Mouse (Mus musculus) gastrocnemius, postnatal 25 days (tissue): Measurements from ENCODE around the gene Dip2c. TPM values are rescaled to one million over a fixed set of nuclear protein-coding genes. Genes with fewer than 3 reads are reported as not detected.

ENCODE experiments used
- DNase-seq: peaks from one replicate; pipeline ENCODE4 v3.0.0; 2022
- total RNA-seq, 2 experiments: library from RNA; stranded (reverse); gene quantifications; 1 replicate in 1 of 2; 2 replicates in 1 of 2; pipeline ENCODE4 v1.2.3; 2021

Gene Dip2c
- total RNA-seq, 2 experiments from 2014 or later: 9.7 to 11.5 TPM

DNA sequence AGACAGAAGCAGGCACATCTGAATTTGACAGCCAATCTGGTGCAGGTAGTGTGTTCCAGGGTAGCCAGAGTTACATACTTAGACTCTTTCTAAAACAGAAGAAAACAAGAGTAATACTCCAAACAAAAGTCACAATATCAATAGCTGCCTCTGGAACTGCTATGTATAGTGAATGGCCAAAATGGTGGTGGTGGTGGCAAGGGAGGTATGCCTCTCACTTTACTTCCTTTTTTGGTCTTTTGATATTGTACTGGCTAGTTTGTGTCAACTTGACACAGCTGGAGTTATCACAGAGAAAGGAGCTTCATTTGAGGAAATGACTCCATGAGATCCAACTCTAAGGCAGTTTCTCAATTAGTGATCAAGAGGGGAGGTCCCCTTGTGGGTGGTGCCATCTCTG, 148.1 kb downstream of the Dip2c start:
- no peak for DNase-seq

DNA sequence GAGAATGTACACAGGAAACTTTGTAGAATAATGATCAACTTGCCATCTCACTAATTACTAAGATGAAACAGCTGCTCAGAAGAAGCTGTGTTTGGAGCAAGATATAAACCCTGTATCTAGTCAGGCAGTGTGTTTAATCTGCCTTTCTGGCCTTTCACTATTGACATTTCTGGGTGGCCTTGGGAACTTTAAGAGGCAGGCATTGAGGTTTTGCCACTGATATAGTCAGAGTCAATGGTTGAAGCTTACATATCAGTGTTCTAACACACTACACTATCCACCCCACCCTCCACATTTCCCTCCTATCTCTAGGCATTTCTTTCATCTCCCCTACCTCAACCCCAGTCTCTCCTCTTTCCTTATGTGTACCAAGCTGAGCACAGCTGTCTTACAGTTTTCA, 149.9 kb downstream of the Dip2c start:
- no peak for DNase-seq

DNA sequence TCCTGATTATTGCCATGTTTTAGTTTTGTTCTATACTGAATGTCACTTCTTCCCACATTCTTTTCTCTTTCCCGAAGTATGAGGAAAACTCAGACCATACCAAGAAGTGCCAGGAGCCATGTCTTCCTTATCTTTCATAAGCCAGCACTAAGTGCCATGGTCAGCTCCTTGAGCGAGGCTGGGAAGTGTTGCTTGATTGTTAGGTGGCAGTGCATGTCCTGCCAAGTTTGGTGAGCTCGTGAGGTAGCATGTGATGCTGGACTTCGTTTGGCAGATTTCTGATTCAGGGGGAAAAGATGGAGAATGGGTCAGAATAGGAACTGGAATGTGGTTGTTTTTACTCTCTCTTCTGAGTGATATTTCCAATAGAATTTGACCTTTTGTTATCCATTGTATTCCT, 150.5 kb downstream of the Dip2c start:
- no peak for DNase-seq

- DNase-seq: no peak
These were observed 153.6 kb downstream of the Dip2c start for GRCm38 (mm10) chr13:9429884-9430283.

GRCm38 (mm10) chr13:9430724-9431123, 154.4 kb downstream of the Dip2c start:
- DNase-seq: no peak

DNA sequence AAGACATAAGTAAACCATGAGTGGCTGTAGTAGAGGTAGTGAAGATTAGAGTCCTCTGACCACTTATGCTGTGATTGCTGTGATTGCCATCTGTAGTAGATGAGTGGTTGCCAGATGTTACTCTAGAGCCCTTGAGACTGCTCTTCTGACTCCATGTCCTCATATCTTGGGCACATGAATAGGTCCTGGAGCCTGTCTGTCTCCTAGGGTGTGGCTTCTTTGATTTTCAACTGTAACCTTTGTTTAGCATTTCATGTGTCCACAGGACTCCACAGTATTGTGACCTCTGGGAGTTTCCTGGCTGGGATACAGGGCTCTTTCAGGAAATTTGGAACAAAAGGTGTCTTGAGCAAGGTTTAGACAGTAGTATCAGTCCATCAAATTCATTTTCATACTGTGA, 155.1 kb downstream of the Dip2c start:
- no peak for DNase-seq

- DNase-seq: no peak
These were observed 166.7 kb downstream of the Dip2c start for GRCm38 (mm10) chr13:9443066-9443465.

GRCm38 (mm10) chr13:9445533-9446294, 169.4 kb downstream of the Dip2c start:
- no peak for DNase-seq

DNA sequence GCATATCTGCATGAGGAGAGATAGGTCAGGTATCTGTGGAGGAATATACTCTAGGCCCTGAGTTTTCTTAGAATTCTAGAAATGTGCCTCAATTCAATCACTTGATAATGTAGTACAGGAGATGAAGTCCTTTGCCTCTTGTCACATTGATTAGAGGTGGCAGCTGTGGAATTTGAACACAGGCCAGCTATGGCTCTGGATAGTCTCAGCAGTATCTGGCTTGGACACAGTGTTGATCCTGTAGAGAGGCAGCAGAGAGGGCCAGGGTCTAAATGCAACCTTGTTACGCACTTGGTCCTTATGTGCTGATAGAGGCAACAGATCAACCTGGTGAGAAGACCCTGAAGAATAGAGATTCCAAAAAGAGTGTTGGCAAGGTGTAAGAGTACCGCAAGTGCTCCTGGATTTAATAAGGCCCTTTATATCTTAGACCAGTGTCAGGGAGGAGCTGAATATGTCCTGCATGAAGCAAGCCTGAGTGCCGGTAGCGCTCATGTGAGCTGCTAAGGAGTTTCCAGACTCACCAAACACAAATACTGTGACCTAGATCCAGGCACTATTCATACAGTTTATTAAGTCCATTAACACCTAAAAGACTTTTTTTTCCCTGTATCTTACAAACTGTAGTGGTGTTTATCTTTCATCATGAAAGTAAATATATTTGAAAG, 170.3 kb downstream of the Dip2c start:
- peak; percentile 26 for DNase-seq

DNA sequence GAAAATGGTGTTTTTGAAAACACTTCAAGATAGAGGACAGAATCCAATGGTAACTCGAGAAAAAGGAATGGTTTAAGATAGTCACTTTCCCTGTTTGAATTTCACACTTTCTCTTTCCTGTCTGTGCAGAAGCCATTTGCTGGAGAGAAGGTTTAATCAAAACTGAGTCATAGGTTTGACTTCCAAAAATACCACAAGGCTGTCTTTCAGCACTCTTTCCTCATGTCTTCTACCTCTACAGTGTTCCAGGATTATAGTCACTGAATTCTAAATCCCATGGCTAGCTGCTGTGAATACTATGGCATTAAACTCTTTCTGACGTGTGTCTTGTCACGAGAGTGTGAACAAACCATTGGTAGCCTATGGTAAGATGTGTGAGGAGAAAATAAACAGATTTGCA, 173.9 kb downstream of the Dip2c start:
- no peak for DNase-seq

DNA sequence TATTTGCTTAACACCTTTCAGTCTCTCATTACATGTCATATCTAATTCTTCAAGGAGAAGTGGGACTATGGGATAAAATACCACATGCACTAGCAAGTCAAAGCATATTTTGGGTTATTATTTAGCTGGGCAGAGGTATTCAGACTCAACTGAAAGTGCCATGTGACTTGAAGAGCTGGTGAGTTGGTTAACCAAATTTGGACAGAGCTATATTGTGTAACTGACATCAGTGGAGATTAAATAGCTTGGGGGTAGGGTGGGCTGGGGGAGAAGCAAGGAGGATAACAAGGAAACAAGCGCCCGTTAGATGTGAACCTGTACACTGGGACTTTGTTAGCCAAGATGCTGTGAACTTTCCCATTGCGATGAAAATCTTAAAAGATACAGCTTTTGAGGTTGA, 175.6 kb downstream of the Dip2c start:
- no peak for DNase-seq

DNA sequence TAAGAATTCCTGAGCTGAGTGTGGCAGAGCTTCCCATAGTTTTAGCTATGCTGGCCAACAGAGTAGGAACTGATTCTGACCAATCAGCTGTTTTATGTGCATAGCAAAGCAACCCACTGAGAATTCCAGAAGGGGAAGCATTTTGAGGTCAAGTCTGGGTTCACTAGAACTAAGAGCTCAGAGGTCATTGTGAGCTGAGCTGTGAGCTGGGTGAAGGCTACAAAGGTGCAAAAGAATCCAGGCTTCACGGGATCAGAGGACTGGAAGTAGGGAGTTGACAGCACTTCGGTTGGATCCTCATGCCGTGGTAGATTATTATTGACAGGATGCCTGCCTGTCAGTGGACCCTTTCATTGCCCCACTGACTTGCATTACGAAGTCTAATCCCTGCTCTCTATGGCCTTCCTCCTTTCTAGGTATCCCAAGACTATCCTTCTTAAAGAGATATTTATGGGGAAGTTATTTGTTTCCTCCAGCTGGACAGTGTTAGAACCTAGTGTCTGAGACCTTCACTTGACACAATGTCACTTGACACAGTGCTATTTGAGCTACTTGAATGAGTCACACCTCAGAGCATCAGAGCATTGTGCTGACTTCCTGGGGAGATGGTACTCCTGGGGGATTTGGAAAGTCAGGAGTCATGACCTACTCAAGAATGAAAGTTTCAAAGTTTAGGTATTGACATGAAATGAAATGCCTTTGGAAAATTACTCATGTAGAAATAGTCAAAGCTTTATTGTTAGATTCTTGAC, 178.3 kb downstream of the Dip2c start:
- no peak for DNase-seq

DNA sequence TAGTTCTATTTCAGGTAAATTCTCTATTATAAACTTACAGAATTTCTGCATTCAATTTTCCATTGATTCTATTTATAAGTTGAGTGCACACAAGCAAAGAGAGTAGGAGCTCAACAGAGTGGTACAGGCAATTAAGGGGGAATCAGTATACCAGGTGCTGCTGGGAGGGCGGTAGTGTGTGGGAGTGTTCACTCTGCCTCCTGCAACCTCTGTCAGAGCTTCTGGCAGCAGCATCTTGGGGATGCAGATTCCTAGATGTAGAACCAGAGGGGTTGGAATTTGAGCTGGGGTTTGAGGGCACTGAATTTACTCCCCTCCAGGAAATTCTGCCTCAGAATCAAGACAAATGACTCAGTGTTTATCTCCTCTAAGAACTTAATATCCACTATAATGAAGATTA, 179.7 kb downstream of the Dip2c start:
- DNase-seq: no peak

DNA sequence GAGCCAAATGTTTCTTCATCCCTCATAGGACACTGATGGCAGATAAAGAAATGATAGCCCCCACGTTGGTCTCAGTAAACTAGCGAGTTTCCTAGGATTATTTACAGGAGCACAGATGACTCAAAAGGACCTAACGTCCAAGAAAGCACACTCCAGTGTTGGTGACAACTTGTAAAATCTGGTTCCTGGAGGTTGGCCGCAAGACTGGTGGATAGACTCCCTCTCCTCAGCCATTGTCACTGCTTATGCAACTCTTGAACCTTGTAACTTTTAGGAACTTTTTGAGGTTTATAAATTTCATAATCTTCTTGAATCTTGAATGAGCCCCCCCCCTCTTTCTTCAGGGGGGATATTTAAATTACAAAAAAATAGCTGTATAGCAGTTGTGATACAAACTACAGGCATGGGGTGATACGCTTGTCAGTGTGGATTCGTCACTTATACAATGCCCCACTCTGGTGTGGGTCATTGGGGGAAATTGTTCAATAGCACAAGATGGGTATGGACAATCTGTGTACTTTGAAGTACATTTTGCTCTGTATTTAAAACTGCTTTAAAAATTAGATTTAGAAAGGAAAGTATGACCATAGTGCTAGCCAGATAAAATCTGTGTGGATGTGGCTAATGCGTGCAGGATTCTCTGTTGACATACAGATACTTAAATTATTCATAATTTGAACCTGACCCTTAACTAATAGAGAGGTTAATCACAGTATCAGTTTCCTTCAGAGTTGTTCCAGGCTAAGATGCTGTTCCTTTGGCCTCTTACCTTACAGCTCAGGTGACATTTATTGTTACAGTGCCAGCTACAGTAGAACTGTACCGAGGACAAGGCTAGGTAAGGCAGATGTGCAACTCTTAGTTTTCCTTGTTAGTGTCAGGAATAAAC, 181.3 kb downstream of the Dip2c start:
- DNase-seq: no peak

GRCm38 (mm10) chr13:9464457-9464856, 188.1 kb downstream of the Dip2c start:
- no peak for DNase-seq

- DNase-seq: no peak
These were observed 190.9 kb downstream of the Dip2c start for GRCm38 (mm10) chr13:9467216-9467615.

- no peak for DNase-seq
These were observed 197.1 kb downstream of the Dip2c start for GRCm38 (mm10) chr13:9473383-9473782.

- no peak for DNase-seq
These were observed 205.4 kb downstream of the Dip2c start for GRCm38 (mm10) chr13:9481722-9482121.

DNA sequence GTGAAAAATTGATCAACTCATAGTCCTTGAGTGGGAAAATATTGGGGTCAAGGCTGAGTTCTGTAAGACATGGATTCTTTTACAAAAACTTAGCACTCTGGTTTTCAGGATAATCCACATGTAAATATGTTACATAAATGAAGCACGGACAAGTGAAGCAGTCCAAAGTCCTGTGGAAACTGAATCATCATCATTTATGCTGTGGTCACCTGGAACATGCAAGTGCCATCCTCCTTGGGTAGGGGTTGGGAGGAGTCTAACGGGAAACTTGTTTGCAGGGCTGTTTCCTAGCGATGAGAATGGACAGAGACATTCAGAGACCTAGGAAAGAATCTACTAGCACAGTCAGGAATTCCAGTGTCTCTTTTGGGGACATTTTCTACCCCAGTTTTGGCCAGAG, 213.4 kb downstream of the Dip2c start:
- DNase-seq: no peak

DNA sequence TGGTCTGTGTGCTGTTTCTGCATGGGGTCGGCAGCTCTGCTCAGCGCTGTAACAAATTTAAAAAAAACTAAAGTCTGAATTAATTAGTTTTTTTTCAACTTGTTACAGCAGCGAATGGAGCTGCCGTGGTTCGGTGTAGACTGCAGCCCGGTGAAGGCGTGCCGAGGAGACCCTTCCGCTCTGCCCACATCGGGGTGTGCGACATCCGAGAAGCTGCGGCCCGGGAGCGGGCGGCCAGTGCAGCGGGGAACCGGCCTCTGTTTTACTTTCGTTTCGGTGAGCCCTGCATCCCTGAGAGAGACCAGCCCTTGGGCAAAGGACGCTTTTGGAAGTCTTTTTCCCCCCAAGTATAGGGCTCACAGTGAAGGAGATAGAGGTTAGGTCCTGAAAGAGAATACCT, 218.4 kb downstream of the Dip2c start:
- no peak for DNase-seq

GRCm38 (mm10) chr13:9504118-9504856, 228.0 kb downstream of the Dip2c start:
- DNase-seq: no peak
